ENCODE assay signal across 10 mouse cellular contexts in genomic region chr10:118250852-118251295, GRCm38 (mm10). TPM values are rescaled to one million over a fixed set of nuclear protein-coding genes. Genes with fewer than 3 reads are reported as not detected.
A peak's percentile ranks its signal among the peaks of the same experiment; 100 is the strongest.
DNase-seq lines count a peak whose midpoint lies in the region; ATAC-seq and TF ChIP-seq lines count a peak whose summit lies in the region.
"Had no signal": no experiment of that assay in that cellular context is flagged by ENCODE, and none has a peak within 500 bp of the region (broad histone marks: within the 10 kb centered on the region; RNA-seq: fewer than 3 reads in every experiment).

No protein-coding gene starts in this region.

- H3K4me3 ChIP-seq in cerebellum, adult 2 months (replicated peaks; ENCODE audit: insufficient read depth, low read depth, low read length), result no peak overlapping the region
- no peak overlapping the region for H3K4me3 ChIP-seq in forebrain, embryonic 15.5 days
- no peak overlapping the region for H3K4me3 ChIP-seq in layer of hippocampus, adult 2 months
- H3K4me3 ChIP-seq: lung, embryonic 15.5 days had no signal

- H3K9me3 ChIP-seq in forebrain, embryonic 15.5 days, result no peaks in the 10 kb centered on the region
- H3K9me3 ChIP-seq: lung, embryonic 15.5 days had no signal

- no peak overlapping the region for H3K9ac ChIP-seq in forebrain, embryonic 15.5 days (replicated peaks)
- H3K9ac ChIP-seq: lung, embryonic 15.5 days had no signal

- peak; percentile 76 for ATAC-seq in forebrain, embryonic 15.5 days (replicated peaks)
- no peak for ATAC-seq in granulocyte monocyte progenitor cell, adult 5-6 weeks (replicated peaks; ENCODE audit: poor library complexity, severe bottlenecking)

- no peak overlapping the region for H3K4me2 ChIP-seq in forebrain, embryonic 15.5 days (replicated peaks)
- H3K4me2 ChIP-seq: lung, embryonic 15.5 days had no signal

- no peak overlapping the region for H3K27ac ChIP-seq in cerebellum, adult 2 months (ENCODE audit: insufficient read depth, low read length)
- no peak overlapping the region for H3K27ac ChIP-seq in forebrain, embryonic 15.5 days (replicated peaks)
- H3K27ac ChIP-seq in layer of hippocampus, adult 2 months, result no peak overlapping the region
- H3K27ac ChIP-seq: lung, embryonic 15.5 days had no signal

- no peaks in the 10 kb centered on the region for H3K4me1 ChIP-seq in cerebellum, adult 2 months (ENCODE audit: control insufficient read depth, insufficient read depth, low read length)
- peaks cover 10% of the 10 kb centered on the region; the same call in 1 of the 2 replicates for H3K4me1 ChIP-seq in forebrain, embryonic 15.5 days
- H3K4me1 ChIP-seq: lung, embryonic 15.5 days had no signal

- TF ChIP-seq CTCF in cerebellum, adult 2 months (IDR thresholded peaks at IDR 0.05; ENCODE audit: borderline replicate concordance, insufficient read depth, low read depth, low read length), result 0 out of 2 replicates have a peak, but pooled peaks have one; percentile 26
- peak; percentile 64 for TF ChIP-seq CTCF in layer of hippocampus, adult 2 months (conservative IDR thresholded peaks at IDR 0.05)

- H3K27me3 ChIP-seq in cerebellum, adult 2 months (ENCODE audit: control insufficient read depth, insufficient read depth, low read length), result no peaks in the 10 kb centered on the region
- H3K27me3 ChIP-seq in forebrain, embryonic 15.5 days, result no peaks in the 10 kb centered on the region
- H3K27me3 ChIP-seq: lung, embryonic 15.5 days had no signal

- no peaks in the 10 kb centered on the region for H3K36me3 ChIP-seq in forebrain, embryonic 15.5 days
- H3K36me3 ChIP-seq: lung, embryonic 15.5 days had no signal

- 15% methylated on average over 10 of the region's 10 CpGs for WGBS in cerebellum, adult 2 months
- 37% methylated on average over 10 of the region's 10 CpGs for WGBS in forebrain, embryonic 15.5 days

- DNase-seq in cerebellum, adult 2 months, result peak; percentile 8 to 14
- no peak for DNase-seq in cerebellum, adult 8-10 months
- DNase-seq in ovary, postnatal 36 days (ENCODE audit: low spot score), result peak; percentile 25
- no peak for DNase-seq in ovary, postnatal 10 days (ENCODE audit: low spot score)
- peak; percentile 7 to 18 for DNase-seq in layer of hippocampus, adult 2 months (ENCODE audit: low spot score in 2 of 2)
- peak; percentile 77 for DNase-seq in neural tube, embryonic 10.5 days (ENCODE audit: extremely low spot score, low spot score)

- TF ChIP-seq POLR2A in cerebellum, adult 2 months (IDR thresholded peaks at IDR 0.05; ENCODE audit: borderline replicate concordance, insufficient read depth, low read length), result no peak

RNA-seq across cellular contexts. Expression of gene Gm32802, which starts 7.6 kb away (rescaled TPM):
- 0.03 TPM in 1 of 2 replicates, not detected in the other for polyA plus RNA-seq in cerebellum, adult 2 months (2012; rRNA removed)
- 0.18 and 0.20 TPM in 2 replicates for polyA plus RNA-seq in forebrain, embryonic 15.5 days (2015; fragmentation: Nextera tagmentation; extraction: Ambion mirVana)
- under 1 TPM; 0.69 to 0.92 TPM for total RNA-seq in layer of hippocampus, adult 2 months (2021)
- not detected in 2 replicates for total RNA-seq in granulocyte monocyte progenitor cell, adult 5-6 weeks (2014; fragmentation: Nextera tagmentation)
- 0.09 and 0.31 TPM in 2 replicates for total RNA-seq in granulocyte monocyte progenitor cell, adult 5-6 weeks (2017)
- polyA plus RNA-seq: lung, embryonic 15.5 days had no signal

RNA-seq across cellular contexts. Expression of gene Gm32717, which starts 10.3 kb away (rescaled TPM):
- polyA plus RNA-seq in cerebellum, adult 2 months (2012; rRNA removed), result 0.03 TPM in 1 of 2 replicates, not detected in the other
- 0.18 and 0.20 TPM in 2 replicates for polyA plus RNA-seq in forebrain, embryonic 15.5 days (2015; fragmentation: Nextera tagmentation; extraction: Ambion mirVana)
- total RNA-seq in layer of hippocampus, adult 2 months (2021), result under 1 TPM; 0.69 to 0.92 TPM
- total RNA-seq in granulocyte monocyte progenitor cell, adult 5-6 weeks (2014; fragmentation: Nextera tagmentation), result not detected in 2 replicates
- 0.09 and 0.31 TPM in 2 replicates for total RNA-seq in granulocyte monocyte progenitor cell, adult 5-6 weeks (2017)
- polyA plus RNA-seq: lung, embryonic 15.5 days had no signal

RNA-seq across cellular contexts. Expression of gene Iltifb, which starts 44.0 kb away (rescaled TPM):
- polyA plus RNA-seq in cerebellum, adult 2 months (2012; rRNA removed), result 39.4 and 42.9 TPM in 2 replicates
- not detected in 2 replicates for polyA plus RNA-seq in forebrain, embryonic 15.5 days (2015; fragmentation: Nextera tagmentation; extraction: Ambion mirVana)
- not detected for total RNA-seq in layer of hippocampus, adult 2 months (2021)
- total RNA-seq in granulocyte monocyte progenitor cell, adult 5-6 weeks (2014; fragmentation: Nextera tagmentation), result not detected in 2 replicates
- not detected in 2 replicates for total RNA-seq in granulocyte monocyte progenitor cell, adult 5-6 weeks (2017)
- polyA plus RNA-seq: frontal cortex, adult 2 months; lung, embryonic 15.5 days had no signal

RNA-seq across cellular contexts. Expression of gene Il22, which starts 46.1 kb away (rescaled TPM):
- 5.7 and 6.2 TPM in 2 replicates for polyA plus RNA-seq in cerebellum, adult 2 months (2012; rRNA removed)
- not detected in 2 replicates for polyA plus RNA-seq in forebrain, embryonic 15.5 days (2015; fragmentation: Nextera tagmentation; extraction: Ambion mirVana)
- not detected for total RNA-seq in layer of hippocampus, adult 2 months (2021)
- not detected in 2 replicates for total RNA-seq in granulocyte monocyte progenitor cell, adult 5-6 weeks (2014; fragmentation: Nextera tagmentation)
- not detected in 2 replicates for total RNA-seq in granulocyte monocyte progenitor cell, adult 5-6 weeks (2017)
- polyA plus RNA-seq: lung, embryonic 15.5 days had no signal

Comparison
In these comparisons a context has a peak if more than half of its experiments do, and no peak if none do; other contexts are left out.
1. DNase-seq: peak in cerebellum, adult 2 months (2 of 2), ovary, postnatal 36 days (single experiment), layer of hippocampus, adult 2 months (2 of 2) and neural tube, embryonic 10.5 days (single experiment); none in cerebellum, adult 8-10 months (single experiment) and ovary, postnatal 10 days (single experiment).